Mouse (Mus musculus) liver, postnatal 0 days (tissue): ENCODE measurements at regions not wholly inside any gene's neighbourhood (a gene's known extent, or its start where the extent isn't known, plus 50 kb on each side); places are given as distances from the start of the nearest gene placed in this dataset.

Experiments
- ATAC-seq: fragments of 200-750 bp; cut with Nextera tagmentation; 2 replicates; pipeline ENCODE4 v1.8.0; 2017; ENCODE audit warnings: mild to moderate bottlenecking, moderate library complexity
- DNase-seq: peaks from one replicate; pipeline ENCODE4 v3.0.0-alpha.2; 2016
- H3K27ac ChIP-seq: fragments of 300-500 bp; sonication (generic); 2 replicates; pipeline ENCODE4 v1.5.1; 2014; ENCODE audit warnings: antibody characterized with exemption, moderate library complexity, mild to moderate bottlenecking, low read depth
- H3K27me3 ChIP-seq: fragments of 300-500 bp; sonication (generic); 2 replicates; pipeline ENCODE4 v1.6.1; 2014; ENCODE audit warnings: low read length, control low read depth, mixed read lengths; ENCODE audit not compliant: insufficient read depth
- H3K36me3 ChIP-seq: fragments of 300-500 bp; sonication (generic); replicated peaks from 2 replicates; pipeline ENCODE4 v1.6.1; 2014; ENCODE audit warnings: mild to moderate bottlenecking, control low read depth, low read length, moderate library complexity, mixed read lengths; ENCODE audit not compliant: insufficient read depth
- H3K4me1 ChIP-seq: fragments of 300-500 bp; sonication (generic); 2 replicates; pipeline ENCODE4 v1.6.1; 2014; ENCODE audit warnings: antibody characterized with exemption, mild to moderate bottlenecking, control low read depth; ENCODE audit not compliant: insufficient read depth
- H3K4me2 ChIP-seq: fragments of 300-500 bp; sonication (generic); 2 replicates; pipeline ENCODE4 v1.6.1; 2014; ENCODE audit warnings: low read depth, mild to moderate bottlenecking, low read length, moderate library complexity, mixed read lengths
- H3K4me3 ChIP-seq: fragments of 300-500 bp; sonication (generic); 2 replicates; pipeline ENCODE4 v1.5.1; 2014; ENCODE audit warnings: low read depth, low read length
- H3K9ac ChIP-seq: fragments of 300-500 bp; sonication (generic); replicated peaks from 2 replicates; pipeline ENCODE4 v1.6.1; 2014; ENCODE audit warnings: mild to moderate bottlenecking, moderate library complexity
- H3K9me3 ChIP-seq: fragments of 300-500 bp; sonication (generic); 2 replicates; pipeline ENCODE4 v1.6.1; 2016; ENCODE audit warnings: mild to moderate bottlenecking, control low read depth, low read length, mixed read lengths
- CTCF ChIP-seq: sonication (generic); IDR thresholded peaks from 2 replicates; pipeline ENCODE4 v1.5.1; 2016; ENCODE audit warnings: antibody characterized with exemption, low read depth
- EP300 ChIP-seq: IDR thresholded peaks from 2 replicates; pipeline ENCODE4 v1.6.1; 2016; ENCODE audit warnings: antibody characterized with exemption, low read depth, mild to moderate bottlenecking
- WGBS: fragments of 180-500 bp; shearing (Covaris S2); extraction: QIAGEN DNeasy Blood & Tissue Kit; methylation state at CpG from one replicate; pipeline ENCODE4 v1.1.7; 2014; ENCODE audit not compliant: insufficient replicate concordance; 5-methylcytosine and 5-hydroxymethylcytosine counted together

- Histone ChIP-seq H3K36me3 (no peaks in the 10 kb centered on the region), H3K27ac (no peak overlapping the region), H3K4me3 (no peak overlapping the region), H3K4me2 (no peak overlapping the region), H3K4me1 (no peaks in the 10 kb centered on the region), H3K27me3 (no peaks in the 10 kb centered on the region), H3K9ac (no peak overlapping the region), H3K9me3 (no peaks in the 10 kb centered on the region)
- TF ChIP-seq CTCF (no peak), EP300 (no peak)
- WGBS = 86% methylated on average over 8 of the region's 8 CpGs
- DNase-seq = no peak
- no peak for ATAC-seq
Measured at GRCm38 (mm10) chr9:116410461-116410860, 235.3 kb upstream of the Tgfbr2 start.

- Histone ChIP-seq H3K4me2 (no peak overlapping the region), H3K9ac (no peak overlapping the region), H3K9me3 (no peaks in the 10 kb centered on the region), H3K36me3 (no peaks in the 10 kb centered on the region), H3K27ac (no peak overlapping the region), H3K27me3 (no peaks in the 10 kb centered on the region), H3K4me1 (no peaks in the 10 kb centered on the region), H3K4me3 (no peak overlapping the region)
- WGBS = 61% methylated on average over 2 of the region's 2 CpGs
- ATAC-seq (no peak), DNase-seq (no peak)
- TF ChIP-seq EP300 (no peak), CTCF (no peak)
Measured at GRCm38 (mm10) chr9:116408116-116408515, 233.0 kb upstream of the Tgfbr2 start.

- no peak overlapping the region for H3K4me3 ChIP-seq
- no peak overlapping the region for H3K9ac ChIP-seq
- TF ChIP-seq EP300 = no peak
- no peak for TF ChIP-seq CTCF
- H3K27ac ChIP-seq = no peak overlapping the region
- H3K9me3 ChIP-seq = no peaks in the 10 kb centered on the region
- H3K36me3 ChIP-seq = no peaks in the 10 kb centered on the region
- H3K4me1 ChIP-seq = no peaks in the 10 kb centered on the region
- H3K27me3 ChIP-seq = no peaks in the 10 kb centered on the region
- H3K4me2 ChIP-seq = no peak overlapping the region
- DNase-seq (no peak), ATAC-seq (no peak)
- WGBS = 88% methylated on average over 1 of the region's 1 CpGs
Measured at GRCm38 (mm10) chr9:116405051-116405450, 229.9 kb upstream of the Tgfbr2 start.

- WGBS = 68% methylated on average over 7 of the region's 7 CpGs
- DNase-seq (no peak), ATAC-seq (no peak)
- no peaks in the 10 kb centered on the region for H3K36me3 ChIP-seq
- H3K4me3 ChIP-seq = no peak overlapping the region
- no peaks in the 10 kb centered on the region for H3K9me3 ChIP-seq
- no peak overlapping the region for H3K9ac ChIP-seq
- no peak overlapping the region for H3K27ac ChIP-seq
- H3K4me1 ChIP-seq = no peaks in the 10 kb centered on the region
- no peak overlapping the region for H3K4me2 ChIP-seq
- H3K27me3 ChIP-seq = no peaks in the 10 kb centered on the region
- no peak for TF ChIP-seq EP300
Measured at GRCm38 (mm10) chr9:116401821-116402220, 226.7 kb upstream of the Tgfbr2 start.

DNA sequence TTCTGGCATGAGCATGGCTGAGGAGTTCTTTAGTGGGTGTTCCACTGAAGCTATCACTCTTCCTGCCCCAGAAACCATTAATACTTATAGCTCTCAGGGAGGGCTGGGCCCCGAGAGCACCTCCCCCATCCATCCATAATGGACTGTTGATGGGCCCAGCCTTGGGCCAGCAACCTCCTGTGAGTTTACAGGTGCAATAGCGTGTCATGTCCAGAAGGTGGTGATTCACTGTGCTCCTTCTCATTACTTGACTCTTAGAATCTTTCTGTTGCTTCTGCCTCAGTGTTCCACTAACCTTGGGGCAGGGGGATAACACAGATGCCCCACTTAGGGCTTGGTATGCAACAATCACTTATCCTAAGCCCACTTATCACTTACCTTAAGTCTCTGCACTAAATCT, 225.1 kb upstream of the Tgfbr2 start:
- no peak overlapping the region for H3K9ac ChIP-seq
- H3K27me3 ChIP-seq = no peaks in the 10 kb centered on the region
- no peaks in the 10 kb centered on the region for H3K9me3 ChIP-seq
- H3K4me2 ChIP-seq = no peak overlapping the region
- no peaks in the 10 kb centered on the region for H3K4me1 ChIP-seq
- H3K4me3 ChIP-seq = no peak overlapping the region
- TF ChIP-seq CTCF = peak; percentile 31; the same call in 1 of the 2 replicates
- TF ChIP-seq EP300 = no peak
- H3K36me3 ChIP-seq = no peaks in the 10 kb centered on the region
- no peak for ATAC-seq
- 53% methylated on average over 2 of the region's 2 CpGs for WGBS
- no peak for DNase-seq
- H3K27ac ChIP-seq = no peak overlapping the region

- H3K9me3 ChIP-seq = no peaks in the 10 kb centered on the region
- DNase-seq (no peak), ATAC-seq (no peak)
- no peak for TF ChIP-seq EP300
- no peak for TF ChIP-seq CTCF
- H3K4me3 ChIP-seq = no peak overlapping the region
- no peaks in the 10 kb centered on the region for H3K36me3 ChIP-seq
- H3K4me2 ChIP-seq = no peak overlapping the region
- H3K27me3 ChIP-seq = no peaks in the 10 kb centered on the region
- 83% methylated on average over 1 of the region's 1 CpGs for WGBS
- no peak overlapping the region for H3K9ac ChIP-seq
- no peaks in the 10 kb centered on the region for H3K4me1 ChIP-seq
- H3K27ac ChIP-seq = no peak overlapping the region
Measured at GRCm38 (mm10) chr9:116399296-116399695, 224.1 kb upstream of the Tgfbr2 start.

- H3K9ac ChIP-seq = no peak overlapping the region
- TF ChIP-seq EP300 = no peak
- no peak for TF ChIP-seq CTCF
- ATAC-seq (no peak), DNase-seq (no peak)
- no peaks in the 10 kb centered on the region for H3K27me3 ChIP-seq
- no peaks in the 10 kb centered on the region for H3K36me3 ChIP-seq
- no peak overlapping the region for H3K4me3 ChIP-seq
- no peak overlapping the region for H3K4me2 ChIP-seq
- no peaks in the 10 kb centered on the region for H3K4me1 ChIP-seq
- 74% methylated on average over 8 of the region's 8 CpGs for WGBS
- H3K9me3 ChIP-seq = no peaks in the 10 kb centered on the region
- H3K27ac ChIP-seq = no peak overlapping the region
Measured at GRCm38 (mm10) chr9:116392258-116392657, 217.1 kb upstream of the Tgfbr2 start.
